ENCODE assay signal across 9 mouse cellular contexts in genomic region chr11:62878728-62879127, GRCm38 (mm10). TPM values are rescaled to one million over a fixed set of nuclear protein-coding genes. Genes with fewer than 3 reads are reported as not detected.
DNase-seq lines count a peak whose midpoint lies in the region; ATAC-seq and TF ChIP-seq lines count a peak whose summit lies in the region.
"Had no signal": no experiment of that assay in that cellular context is flagged by ENCODE, and none has a peak within 500 bp of the region (broad histone marks: within the 10 kb centered on the region; RNA-seq: fewer than 3 reads in every experiment).

No protein-coding gene starts in this region.

- no peaks in the 10 kb centered on the region for H3K4me1 ChIP-seq in heart, embryonic 12.5 days (replicated peaks)
- H3K4me1 ChIP-seq in ES-Bruce4 (ENCODE audit: control insufficient read depth, insufficient read depth, low read length), result no peaks in the 10 kb centered on the region
- no peaks in the 10 kb centered on the region for H3K4me1 ChIP-seq in forebrain, embryonic 14.5 days (ENCODE audit: control insufficient read depth, insufficient read depth, low read length)
- H3K4me1 ChIP-seq in liver, embryonic 15.5 days (replicated peaks), result peaks cover 29% of the 10 kb centered on the region

- intact Hi-C loops in left cerebral cortex, postnatal 4 days (cut with DNase I), result no loop called here

- H3K9me3 ChIP-seq in heart, embryonic 12.5 days (replicated peaks), result no peaks in the 10 kb centered on the region
- no peaks in the 10 kb centered on the region for H3K9me3 ChIP-seq in ES-Bruce4 (replicated peaks; ENCODE audit: control insufficient read depth, insufficient read depth, low read length, poor library complexity, severe bottlenecking)
- H3K9me3 ChIP-seq in forebrain, embryonic 14.5 days (replicated peaks; ENCODE audit: control insufficient read depth, low read length), result no peaks in the 10 kb centered on the region
- no peaks in the 10 kb centered on the region for H3K9me3 ChIP-seq in liver, embryonic 15.5 days (replicated peaks)

- no peak overlapping the region for H3K27ac ChIP-seq in heart, embryonic 12.5 days (ENCODE audit: poor library complexity, severe bottlenecking)
- H3K27ac ChIP-seq in ES-Bruce4 (ENCODE audit: insufficient read depth, low read length), result no peak overlapping the region
- no peak overlapping the region for H3K27ac ChIP-seq in forebrain, embryonic 14.5 days (ENCODE audit: low read depth, low read length)
- no peak overlapping the region for H3K27ac ChIP-seq in liver, embryonic 15.5 days (replicated peaks)

- H3K4me3 ChIP-seq in heart, embryonic 12.5 days, result peak overlapping the region; percentile 82
- H3K4me3 ChIP-seq in ES-Bruce4 (ENCODE audit: low read depth, low read length), result peak overlapping the region; percentile 39; the same call in 1 of the 2 replicates
- peak overlapping the region; percentile 67 for H3K4me3 ChIP-seq in forebrain, embryonic 14.5 days (ENCODE audit: low read depth, low read length)
- peak overlapping the region; percentile 84 for H3K4me3 ChIP-seq in liver, embryonic 15.5 days (replicated peaks)

- no peak for TF ChIP-seq EP300 in ES-Bruce4 (IDR thresholded peaks at IDR 0.05; ENCODE audit: insufficient read depth, low read depth, low read length)

- no peak for TF ChIP-seq CTCF in ES-Bruce4 (IDR thresholded peaks at IDR 0.05; ENCODE audit: low read depth, low read length)

- peak overlapping the region; percentile 82 for H3K4me2 ChIP-seq in heart, embryonic 12.5 days
- H3K4me2 ChIP-seq in forebrain, embryonic 14.5 days (ENCODE audit: low read length), result peak overlapping the region; percentile 68
- H3K4me2 ChIP-seq in liver, embryonic 15.5 days, result peak overlapping the region; percentile 99

- ATAC-seq in heart, embryonic 12.5 days (ENCODE audit: insufficient number of reproducible peaks, low FRiP score), result no peak
- ATAC-seq in forebrain, embryonic 14.5 days, result peak; percentile 21
- no peak for ATAC-seq in liver, embryonic 15.5 days (ENCODE audit: insufficient read depth)
- no peak for ATAC-seq in inflammation-experienced regulatory T-cells, adult 6 months

- H3K27me3 ChIP-seq in heart, embryonic 12.5 days (replicated peaks), result no peaks in the 10 kb centered on the region
- H3K27me3 ChIP-seq in ES-Bruce4 (ENCODE audit: control insufficient read depth, insufficient read depth, low read length, poor library complexity, severe bottlenecking), result no peaks in the 10 kb centered on the region
- no peaks in the 10 kb centered on the region for H3K27me3 ChIP-seq in forebrain, embryonic 14.5 days (replicated peaks; ENCODE audit: control insufficient read depth, insufficient read depth, low read length)
- H3K27me3 ChIP-seq in liver, embryonic 15.5 days, result no peaks in the 10 kb centered on the region
- H3K27me3 ChIP-seq: Patski had no signal

- TF ChIP-seq POLR2A in ES-Bruce4 (IDR thresholded peaks at IDR 0.05; ENCODE audit: insufficient read depth, low read length), result no peak

- no peak for DNase-seq in heart, adult 8-10 months (ENCODE audit: low spot score)
- peak; percentile 5 for DNase-seq in forebrain, embryonic 14.5 days (ENCODE audit: low spot score)
- no peak for DNase-seq in left cerebral cortex, postnatal 4 days
- DNase-seq in adipocyte (ENCODE audit: low spot score), result no peak

- WGBS in heart, embryonic 12.5 days, result 28% methylated on average over 9 of the region's 9 CpGs
- 28% methylated on average over 9 of the region's 9 CpGs for WGBS in forebrain, embryonic 14.5 days
- WGBS in liver, embryonic 15.5 days (ENCODE audit: insufficient replicate concordance), result 20% methylated on average over 9 of the region's 9 CpGs

- peak overlapping the region; percentile 56; the same call in 1 of the 2 replicates for H3K9ac ChIP-seq in heart, embryonic 12.5 days
- peak overlapping the region; percentile 40; the same call in 1 of the 2 replicates for H3K9ac ChIP-seq in ES-Bruce4 (ENCODE audit: low read depth, poor library complexity, severe bottlenecking)
- peak overlapping the region; percentile 21; the same call in 1 of the 2 replicates for H3K9ac ChIP-seq in forebrain, embryonic 14.5 days (ENCODE audit: low read length)
- H3K9ac ChIP-seq in liver, embryonic 15.5 days, result no peak overlapping the region

- H3K36me3 ChIP-seq in heart, embryonic 12.5 days, result peaks cover 12% of the 10 kb centered on the region
- no peaks in the 10 kb centered on the region for H3K36me3 ChIP-seq in ES-Bruce4 (ENCODE audit: control insufficient read depth, insufficient read depth, low read length, poor library complexity, severe bottlenecking)
- H3K36me3 ChIP-seq in forebrain, embryonic 14.5 days (ENCODE audit: control insufficient read depth, insufficient read depth, low read length), result 0 out of 2 replicates have a peak, but pooled peaks cover 3% of the 10 kb centered on the region
- H3K36me3 ChIP-seq in liver, embryonic 15.5 days (replicated peaks), result no peaks in the 10 kb centered on the region

RNA-seq across cellular contexts. Expression of gene Tvp23b, which starts 0.5 kb away (rescaled TPM):
- polyA plus RNA-seq in heart, embryonic 12.5 days (2016; fragmentation: Nextera tagmentation; extraction: Ambion mirVana), result 48.0 and 50.6 TPM in 2 replicates
- total RNA-seq in heart, adult 8-10 months (2022), result 10 to 100 TPM; 18.5 to 24.8 (median 21.2) TPM
- polyA plus RNA-seq in ES-Bruce4 (2011; ENCODE audit: insufficient read depth, insufficient read length, low read depth, missing spikeins), result 38.8 and 42.3 TPM in 2 replicates
- polyA plus RNA-seq in forebrain, embryonic 14.5 days (2014; fragmentation: Nextera tagmentation; extraction: Ambion mirVana), result 55.7 and 61.1 TPM in 2 replicates
- 27.0 and 29.6 TPM in 2 replicates for polyA plus RNA-seq in liver, embryonic 15.5 days (2015; fragmentation: Nextera tagmentation; extraction: Ambion mirVana)
- 10 to 100 TPM; 57.5 to 81.6 (median 63.6) TPM for polyA plus RNA-seq in inflammation-experienced regulatory T-cells, adult 6 months (2017; shearing (Covaris generic))
- 10 to 100 TPM; 19.6 to 22.0 TPM for total RNA-seq in left cerebral cortex, postnatal 4 days (2021)

RNA-seq across cellular contexts. Expression of gene Fbxw10, which starts 31.9 kb away (rescaled TPM):
- polyA plus RNA-seq in heart, embryonic 12.5 days (2016; fragmentation: Nextera tagmentation; extraction: Ambion mirVana), result 0.17 and 0.23 TPM in 2 replicates
- total RNA-seq in heart, adult 8-10 months (2022), result under 1 TPM; 0.09 to 0.44 (median 0.30) TPM
- polyA plus RNA-seq in ES-Bruce4 (2011; ENCODE audit: insufficient read depth, insufficient read length, low read depth, missing spikeins), result 1.3 TPM in 1 of 2 replicates, not detected in the other
- polyA plus RNA-seq in forebrain, embryonic 14.5 days (2014; fragmentation: Nextera tagmentation; extraction: Ambion mirVana), result 0.20 and 0.21 TPM in 2 replicates
- polyA plus RNA-seq in liver, embryonic 15.5 days (2015; fragmentation: Nextera tagmentation; extraction: Ambion mirVana), result 0.07 and 0.28 TPM in 2 replicates
- polyA plus RNA-seq in inflammation-experienced regulatory T-cells, adult 6 months (2017; shearing (Covaris generic)), result 10 to 100 TPM in 2 of 3 experiments, 1 to 10 TPM in 1; 1.5 to 20.2 (median 15.8) TPM
- total RNA-seq in left cerebral cortex, postnatal 4 days (2021), result under 1 TPM; 0.89 to 0.96 TPM

RNA-seq across cellular contexts. Expression of gene Trim16, which starts 58.7 kb away (rescaled TPM):
- 5.4 and 6.0 TPM in 2 replicates for polyA plus RNA-seq in heart, embryonic 12.5 days (2016; fragmentation: Nextera tagmentation; extraction: Ambion mirVana)
- 10 to 100 TPM in 1 of 4 experiments, 1 to 10 TPM in 3; 6.5 to 10.9 (median 9.0) TPM for total RNA-seq in heart, adult 8-10 months (2022)
- polyA plus RNA-seq in ES-Bruce4 (2011; ENCODE audit: insufficient read depth, insufficient read length, low read depth, missing spikeins), result 0.61 and 0.73 TPM in 2 replicates
- 2.7 and 4.1 TPM in 2 replicates for polyA plus RNA-seq in forebrain, embryonic 14.5 days (2014; fragmentation: Nextera tagmentation; extraction: Ambion mirVana)
- 0.48 and 0.79 TPM in 2 replicates for polyA plus RNA-seq in liver, embryonic 15.5 days (2015; fragmentation: Nextera tagmentation; extraction: Ambion mirVana)
- 10 to 100 TPM in 1 of 3 experiments, 1 to 10 TPM in 2; 6.4 to 14.6 (median 8.6) TPM for polyA plus RNA-seq in inflammation-experienced regulatory T-cells, adult 6 months (2017; shearing (Covaris generic))
- 10 to 100 TPM; 10.8 to 10.9 TPM for total RNA-seq in left cerebral cortex, postnatal 4 days (2021)
